Mouse (Mus musculus) liver, embryonic 14.5 days (tissue): ENCODE data around the gene Asb17.

ENCODE experiments used
- CTCF ChIP-seq: IDR thresholded peaks from 2 replicates; pipeline ENCODE4 v1.5.1; 2016; ENCODE audit warnings: antibody characterized with exemption, low read depth, control low read depth
- EP300 ChIP-seq: IDR thresholded peaks from 2 replicates; pipeline ENCODE4 v1.6.1; 2016; ENCODE audit warnings: antibody characterized with exemption, low read depth

- TF ChIP-seq CTCF (no peak), EP300 (peak; percentile 56; the same call in 1 of the 2 replicates)
Observed at GRCm38 (mm10) chr3:153846109-153846508, 2.1 kb downstream of the Asb17 start.
